Mouse (Mus musculus): ENCODE results near the gene Actr3b. TPM values are rescaled to one million over a fixed set of nuclear protein-coding genes. Genes with fewer than 3 reads are reported as not detected.
"Not testable (repeated sequence)": the region's sequence is repeated elsewhere in the genome, so short reads cannot be mapped to it uniquely, and the experiment has no call there.

The Actr3b gene
- polyA plus RNA-seq, 1 experiment from 2014 or later, result 7.6 TPM

DNA sequence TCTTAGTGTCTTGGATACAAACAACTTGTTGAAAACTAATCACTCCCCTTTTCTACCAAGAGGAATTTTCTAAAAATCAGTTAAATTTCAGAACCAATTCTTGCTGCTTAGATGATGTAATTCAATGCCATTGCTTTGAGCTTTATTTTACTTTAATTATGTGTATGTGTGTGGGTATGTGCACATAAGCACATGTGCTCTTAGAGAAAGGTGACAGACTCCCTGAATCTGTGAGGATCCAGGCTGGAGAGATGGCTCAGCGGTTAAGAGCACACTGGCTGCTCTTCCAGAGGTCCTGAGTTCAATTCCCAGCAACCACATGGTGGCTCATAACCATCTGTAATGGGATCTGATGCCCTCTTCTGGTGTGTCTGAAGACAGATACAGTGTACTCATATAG, 20.9 kb upstream of the Actr3b start:
- not testable (repeated sequence) for H3K4me3 ChIP-seq (ENCODE audit: low read depth, low read length); H3K9ac ChIP-seq (ENCODE audit: low read depth, low read length); H3K27me3 ChIP-seq (replicated peaks; ENCODE audit: control insufficient read depth, insufficient read depth, low read length); H3K36me3 ChIP-seq (ENCODE audit: control insufficient read depth, insufficient read depth, low read length); H3K27ac ChIP-seq (replicated peaks; ENCODE audit: low read depth, low read length); H3K4me2 ChIP-seq (ENCODE audit: low read depth, low read length); H3K4me1 ChIP-seq (ENCODE audit: control insufficient read depth, insufficient read depth, low read length); DNase-seq (ENCODE audit: low spot score); ATAC-seq (ENCODE audit: low read depth); H3K9me3 ChIP-seq (ENCODE audit: control insufficient read depth, low read length)
- 75% methylated on average over 1 of the region's 1 CpGs for WGBS

DNA sequence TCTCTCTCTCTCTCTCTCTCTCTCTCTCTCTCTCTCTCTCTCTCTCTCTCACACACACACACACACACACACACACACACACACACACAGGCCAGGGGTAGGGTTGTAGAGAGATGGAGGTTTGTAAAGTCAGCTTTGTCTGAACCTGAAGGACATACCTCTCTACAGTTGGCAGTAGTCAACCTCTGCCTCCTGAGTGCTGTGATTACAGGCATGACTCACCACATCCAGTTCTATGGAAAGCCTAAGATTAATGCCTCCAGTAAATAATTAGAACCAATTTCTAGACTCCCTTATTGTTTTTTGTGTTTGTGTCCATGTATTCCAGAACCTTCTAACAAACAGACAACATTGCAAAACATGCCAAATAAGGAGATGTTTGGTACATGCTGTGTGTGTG, 11.9 kb upstream of the Actr3b start:
- no peak overlapping the region for H3K27ac ChIP-seq (replicated peaks; ENCODE audit: low read depth, low read length)
- DNase-seq (ENCODE audit: low spot score), result no peak
- H3K4me3 ChIP-seq (ENCODE audit: low read depth, low read length), result no peak overlapping the region
- ATAC-seq (ENCODE audit: low read depth), result no peak
- no peaks in the 10 kb centered on the region for H3K9me3 ChIP-seq (ENCODE audit: control insufficient read depth, low read length)
- no peak overlapping the region for H3K9ac ChIP-seq (ENCODE audit: low read depth, low read length)
- H3K4me1 ChIP-seq (ENCODE audit: control insufficient read depth, insufficient read depth, low read length), result no peaks in the 10 kb centered on the region
- H3K27me3 ChIP-seq (replicated peaks; ENCODE audit: control insufficient read depth, insufficient read depth, low read length), result no peaks in the 10 kb centered on the region
- no peaks in the 10 kb centered on the region for H3K36me3 ChIP-seq (ENCODE audit: control insufficient read depth, insufficient read depth, low read length)
- no peak overlapping the region for H3K4me2 ChIP-seq (ENCODE audit: low read depth, low read length)

DNA sequence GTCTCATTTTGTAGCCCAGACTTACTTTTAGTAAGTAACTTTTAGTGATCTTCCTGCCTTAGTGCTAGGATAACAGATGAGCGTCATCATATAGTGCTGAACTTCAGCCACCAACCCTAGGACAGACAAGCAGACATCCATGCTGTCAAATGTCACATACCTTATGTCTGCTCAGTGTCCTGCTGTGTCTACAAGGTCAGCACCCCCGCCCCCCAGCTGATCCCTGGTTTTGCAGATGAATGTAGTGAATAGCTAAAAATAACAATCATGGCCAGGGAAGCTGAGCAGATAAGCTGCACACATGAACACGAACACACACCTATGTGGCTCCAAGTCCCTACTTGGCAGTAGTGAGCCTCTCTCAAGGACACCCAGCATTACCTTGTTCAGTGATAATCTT, 11.2 kb upstream of the Actr3b start:
- Histone ChIP-seq H3K4me3 (ENCODE audit: low read depth, low read length) (no peak overlapping the region), H3K4me1 (ENCODE audit: control insufficient read depth, insufficient read depth, low read length) (no peaks in the 10 kb centered on the region), H3K4me2 (ENCODE audit: low read depth, low read length) (no peak overlapping the region), H3K9ac (ENCODE audit: low read depth, low read length) (no peak overlapping the region), H3K9me3 (ENCODE audit: control insufficient read depth, low read length) (no peaks in the 10 kb centered on the region), H3K36me3 (ENCODE audit: control insufficient read depth, insufficient read depth, low read length) (no peaks in the 10 kb centered on the region), H3K27me3 (replicated peaks; ENCODE audit: control insufficient read depth, insufficient read depth, low read length) (no peaks in the 10 kb centered on the region), H3K27ac (replicated peaks; ENCODE audit: low read depth, low read length) (no peak overlapping the region)
- WGBS, result 57% methylated on average over 3 of the region's 3 CpGs
- no peak for ATAC-seq (ENCODE audit: low read depth)
- DNase-seq (ENCODE audit: low spot score), result no peak

DNA sequence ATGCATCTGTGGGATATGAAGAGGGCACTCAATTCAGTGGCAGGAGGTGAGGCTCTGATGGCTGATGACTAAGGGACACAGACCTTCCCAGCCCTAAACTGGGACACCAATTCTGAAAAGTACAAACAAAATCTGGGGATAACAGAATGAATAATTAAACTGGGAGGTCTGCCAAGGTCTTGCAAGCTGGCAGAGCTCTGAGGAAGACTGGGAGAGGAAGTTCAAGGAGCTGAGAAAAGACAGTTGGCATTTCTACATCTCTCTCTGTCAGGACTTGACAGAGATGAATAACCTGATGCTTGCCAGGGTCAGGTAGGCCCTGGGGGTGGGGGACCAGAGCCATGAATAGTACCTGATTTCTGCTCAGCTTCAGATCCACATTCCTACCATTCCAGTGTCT, 8.2 kb upstream of the Actr3b start:
- H3K36me3 ChIP-seq (ENCODE audit: control insufficient read depth, insufficient read depth, low read length), result no peaks in the 10 kb centered on the region
- no peak for ATAC-seq (ENCODE audit: low read depth)
- DNase-seq (ENCODE audit: low spot score), result no peak
- H3K27me3 ChIP-seq (replicated peaks; ENCODE audit: control insufficient read depth, insufficient read depth, low read length), result no peaks in the 10 kb centered on the region
- no peak overlapping the region for H3K4me2 ChIP-seq (ENCODE audit: low read depth, low read length)
- H3K4me3 ChIP-seq (ENCODE audit: low read depth, low read length), result no peak overlapping the region
- no peaks in the 10 kb centered on the region for H3K4me1 ChIP-seq (ENCODE audit: control insufficient read depth, insufficient read depth, low read length)
- no peak overlapping the region for H3K27ac ChIP-seq (replicated peaks; ENCODE audit: low read depth, low read length)
- H3K9ac ChIP-seq (ENCODE audit: low read depth, low read length), result no peak overlapping the region
- H3K9me3 ChIP-seq (ENCODE audit: control insufficient read depth, low read length), result no peaks in the 10 kb centered on the region

DNA sequence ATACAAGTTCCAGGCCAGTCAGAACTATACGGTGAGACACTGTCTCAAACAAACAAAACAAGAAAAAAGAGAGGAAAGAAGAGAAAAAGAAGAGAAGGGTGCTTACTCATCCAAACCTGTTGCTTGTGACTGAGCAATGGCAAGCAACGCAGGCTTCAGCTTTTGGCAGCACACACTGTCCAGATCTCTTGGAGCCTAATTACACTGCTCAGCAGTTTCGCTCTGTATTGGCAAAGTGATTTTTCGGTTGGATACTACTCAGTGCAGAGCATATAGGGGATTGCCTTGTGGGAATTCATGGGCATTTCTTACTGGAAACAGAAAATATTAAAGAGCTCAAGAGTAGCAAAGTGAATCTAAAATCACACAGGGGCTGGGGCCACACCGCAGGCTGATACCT, 6.9 kb upstream of the Actr3b start:
- H3K36me3 ChIP-seq (ENCODE audit: control insufficient read depth, insufficient read depth, low read length), result no peaks in the 10 kb centered on the region
- no peaks in the 10 kb centered on the region for H3K4me1 ChIP-seq (ENCODE audit: control insufficient read depth, insufficient read depth, low read length)
- no peaks in the 10 kb centered on the region for H3K27me3 ChIP-seq (replicated peaks; ENCODE audit: control insufficient read depth, insufficient read depth, low read length)
- H3K4me2 ChIP-seq (ENCODE audit: low read depth, low read length), result no peak overlapping the region
- ATAC-seq (ENCODE audit: low read depth) (no peak), DNase-seq (ENCODE audit: low spot score) (peak; percentile 35)
- no peak overlapping the region for H3K27ac ChIP-seq (replicated peaks; ENCODE audit: low read depth, low read length)
- H3K4me3 ChIP-seq (ENCODE audit: low read depth, low read length), result no peak overlapping the region
- no peaks in the 10 kb centered on the region for H3K9me3 ChIP-seq (ENCODE audit: control insufficient read depth, low read length)
- 68% methylated on average over 5 of the region's 5 CpGs for WGBS
- H3K9ac ChIP-seq (ENCODE audit: low read depth, low read length), result no peak overlapping the region

DNA sequence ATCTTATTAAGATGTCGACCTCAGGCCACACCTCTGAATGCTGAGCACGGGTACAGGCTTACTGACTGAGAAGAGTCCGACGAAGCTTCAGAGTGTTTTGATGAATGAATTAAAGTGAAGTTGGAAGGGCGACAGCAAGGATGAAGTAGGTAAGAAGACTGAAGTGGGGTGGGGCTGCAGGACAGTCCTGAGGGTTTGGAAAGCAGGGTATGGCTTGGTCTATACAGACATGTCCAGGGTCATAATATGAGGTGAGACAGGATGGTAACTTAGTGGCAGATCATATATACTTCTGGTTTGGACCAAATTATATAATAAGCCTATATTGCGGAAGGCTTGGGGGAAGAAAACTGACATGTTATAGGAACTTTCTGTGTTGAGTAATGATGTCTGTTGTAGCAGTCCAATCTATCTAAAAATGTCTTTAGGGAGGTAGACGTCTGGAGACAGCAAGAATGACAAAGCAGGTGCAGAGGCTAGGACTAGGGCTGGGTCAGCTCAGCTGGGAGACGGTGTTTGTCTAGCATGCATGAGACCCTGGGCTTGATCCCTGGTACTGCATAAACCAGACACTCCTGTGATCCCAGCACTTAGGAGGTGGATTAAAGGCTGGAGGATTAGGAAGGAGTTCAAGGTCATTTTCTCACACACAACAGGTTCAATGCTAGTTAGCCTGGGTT, 6.1 kb upstream of the Actr3b start:
- H3K27ac ChIP-seq (replicated peaks; ENCODE audit: low read depth, low read length), result no peak overlapping the region
- peak; percentile 51; the same call in 1 of the 2 replicates for ATAC-seq (ENCODE audit: low read depth)

DNA sequence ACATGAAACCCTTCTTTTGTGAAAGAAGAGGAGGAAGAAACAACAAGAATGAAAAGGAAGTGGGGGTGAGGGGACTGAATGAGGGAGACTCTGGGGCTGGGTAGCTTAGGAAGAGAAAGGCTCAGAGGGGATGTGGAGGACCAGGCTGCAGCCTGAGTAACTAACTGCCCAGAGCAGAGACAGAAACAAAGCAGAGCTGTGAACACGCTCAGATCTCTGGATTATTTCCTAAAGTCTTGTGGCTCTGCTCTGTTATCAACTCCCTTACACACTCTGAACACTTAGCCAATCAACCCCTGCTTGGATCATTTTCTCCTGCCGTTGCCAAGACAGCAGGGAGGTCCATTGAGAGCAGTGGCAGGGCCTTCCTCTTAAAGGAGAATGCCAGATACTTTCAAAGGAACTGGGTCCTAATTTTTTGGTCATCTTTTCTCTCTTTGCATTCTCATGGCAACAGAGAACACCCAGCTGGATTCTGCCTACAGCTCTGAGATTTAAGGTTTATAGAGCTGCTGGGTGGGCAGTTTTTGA, 5.5 kb upstream of the Actr3b start:
- Histone ChIP-seq H3K9ac (ENCODE audit: low read depth, low read length) (no peak overlapping the region), H3K4me3 (ENCODE audit: low read depth, low read length) (no peak overlapping the region), H3K4me1 (ENCODE audit: control insufficient read depth, insufficient read depth, low read length) (peaks cover 2% of the 10 kb centered on the region), H3K9me3 (ENCODE audit: control insufficient read depth, low read length) (no peaks in the 10 kb centered on the region), H3K27ac (replicated peaks; ENCODE audit: low read depth, low read length) (no peak overlapping the region; the same call in 1 of the 2 replicates), H3K27me3 (replicated peaks; ENCODE audit: control insufficient read depth, insufficient read depth, low read length) (no peaks in the 10 kb centered on the region), H3K36me3 (ENCODE audit: control insufficient read depth, insufficient read depth, low read length) (no peaks in the 10 kb centered on the region), H3K4me2 (ENCODE audit: low read depth, low read length) (no peak overlapping the region)
- DNase-seq (ENCODE audit: low spot score) (peak; percentile 59), ATAC-seq (ENCODE audit: low read depth) (peak; percentile 71; the same call in 1 of the 2 replicates)
- 5% methylated on average over 2 of the region's 2 CpGs for WGBS

More for the DNA sequence above, 6.1 kb upstream of the Actr3b start:
- H3K4me2 ChIP-seq (ENCODE audit: low read depth, low read length), result no peak overlapping the region
- no peak overlapping the region for H3K4me3 ChIP-seq (ENCODE audit: low read depth, low read length)
- no peaks in the 10 kb centered on the region for H3K9me3 ChIP-seq (ENCODE audit: control insufficient read depth, low read length)
- H3K9ac ChIP-seq (ENCODE audit: low read depth, low read length), result no peak overlapping the region
- H3K27me3 ChIP-seq (replicated peaks; ENCODE audit: control insufficient read depth, insufficient read depth, low read length), result no peaks in the 10 kb centered on the region
- 35% methylated on average over 8 of the region's 8 CpGs for WGBS
- no peaks in the 10 kb centered on the region for H3K4me1 ChIP-seq (ENCODE audit: control insufficient read depth, insufficient read depth, low read length)
- no peaks in the 10 kb centered on the region for H3K36me3 ChIP-seq (ENCODE audit: control insufficient read depth, insufficient read depth, low read length)
- DNase-seq (ENCODE audit: low spot score), result no peak

DNA sequence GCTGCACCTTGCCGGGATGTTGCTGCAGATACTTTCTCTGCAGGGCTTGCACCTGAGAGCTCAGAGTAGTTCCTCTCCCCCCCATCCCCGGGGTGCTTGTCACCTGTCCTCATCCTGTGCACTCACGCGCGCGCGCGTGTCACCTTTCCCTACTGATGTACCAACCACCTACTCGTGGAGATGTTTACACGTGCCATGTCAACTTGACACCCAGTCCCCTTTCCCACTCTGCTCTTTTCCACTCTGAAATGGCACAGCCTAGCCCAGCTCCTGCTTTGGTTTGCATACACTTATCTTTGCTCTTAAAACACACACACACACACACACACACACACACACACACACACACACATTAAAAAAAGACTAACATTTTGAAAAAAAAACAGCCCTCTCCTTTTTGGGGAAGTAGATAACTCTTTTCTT, 624 bp downstream of the Actr3b start:
- Histone ChIP-seq H3K4me2 (ENCODE audit: low read depth, low read length) (peak overlapping the region; percentile 97), H3K27me3 (replicated peaks; ENCODE audit: control insufficient read depth, insufficient read depth, low read length) (peaks cover 7% of the 10 kb centered on the region), H3K4me1 (ENCODE audit: control insufficient read depth, insufficient read depth, low read length) (peaks cover 5% of the 10 kb centered on the region), H3K9ac (ENCODE audit: low read depth, low read length) (peak overlapping the region; percentile 74), H3K27ac (replicated peaks; ENCODE audit: low read depth, low read length) (no peak overlapping the region), H3K36me3 (ENCODE audit: control insufficient read depth, insufficient read depth, low read length) (no peaks in the 10 kb centered on the region), H3K4me3 (ENCODE audit: low read depth, low read length) (peak overlapping the region; percentile 78), H3K9me3 (ENCODE audit: control insufficient read depth, low read length) (no peaks in the 10 kb centered on the region)
- DNase-seq (ENCODE audit: low spot score) (no peak), ATAC-seq (ENCODE audit: low read depth) (0 out of 2 replicates have a peak, but pooled peaks have one; percentile 3)
- 1% methylated on average over 9 of the region's 10 CpGs for WGBS

DNA sequence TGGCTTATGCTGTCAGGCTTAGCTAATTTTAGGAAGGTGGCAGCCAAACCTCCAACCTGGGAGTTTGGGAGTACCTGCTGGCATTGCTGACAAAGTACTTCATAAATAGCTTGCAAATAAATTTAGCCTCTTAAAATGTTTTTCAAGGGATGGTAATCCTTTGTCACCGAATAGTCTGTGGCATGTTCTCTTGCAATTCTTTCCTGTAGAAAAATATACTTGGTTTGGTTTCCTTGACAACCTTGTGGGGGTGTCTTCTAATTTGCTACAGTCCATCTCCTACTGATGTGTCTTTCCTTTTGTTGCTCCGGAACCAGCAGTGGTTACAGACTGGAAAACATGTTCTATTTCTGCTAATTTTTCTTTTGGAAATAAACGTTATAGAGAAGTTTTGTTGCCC, 1.1 kb downstream of the Actr3b start:
- 62% methylated on average over 3 of the region's 3 CpGs for WGBS
- Histone ChIP-seq H3K27me3 (replicated peaks; ENCODE audit: control insufficient read depth, insufficient read depth, low read length) (peaks cover 7% of the 10 kb centered on the region), H3K9me3 (ENCODE audit: control insufficient read depth, low read length) (no peaks in the 10 kb centered on the region), H3K4me1 (ENCODE audit: control insufficient read depth, insufficient read depth, low read length) (peaks cover 5% of the 10 kb centered on the region), H3K27ac (replicated peaks; ENCODE audit: low read depth, low read length) (no peak overlapping the region), H3K4me2 (ENCODE audit: low read depth, low read length) (no peak overlapping the region), H3K9ac (ENCODE audit: low read depth, low read length) (no peak overlapping the region), H3K4me3 (ENCODE audit: low read depth, low read length) (no peak overlapping the region), H3K36me3 (ENCODE audit: control insufficient read depth, insufficient read depth, low read length) (no peaks in the 10 kb centered on the region)
- DNase-seq (ENCODE audit: low spot score) (no peak), ATAC-seq (ENCODE audit: low read depth) (no peak)
